Mouse (Mus musculus): ENCODE measurements around the gene Chd2. TPM values are rescaled to one million over a fixed set of nuclear protein-coding genes. Genes with fewer than 3 reads are reported as not detected.

Gene Chd2
- total and polyA plus RNA-seq, 2 experiments from 2014 or later, result 34.4 to 43.8 TPM

GRCm38 (mm10) chr7:73402671-73403070, 139.0 kb downstream of the Chd2 start:
- H3K27ac ChIP-seq (ENCODE audit: low read depth, low read length), result no peak overlapping the region
- no peaks in the 10 kb centered on the region for H3K9me3 ChIP-seq (ENCODE audit: low read length)
- peaks cover 19% of the 10 kb centered on the region for H3K4me1 ChIP-seq (ENCODE audit: insufficient read depth, low read length)
- DNase-seq (ENCODE audit: low spot score) (no peak), ATAC-seq (ENCODE audit: low FRiP score) (no peak)
- no peak overlapping the region for H3K4me3 ChIP-seq (ENCODE audit: low read depth, low read length)
- no peak for TF ChIP-seq CTCF (IDR thresholded peaks at IDR 0.05)
- WGBS, result 78% methylated on average over 1 of the region's 1 CpGs
- peaks cover 6% of the 10 kb centered on the region; the same call in 1 of the 2 replicates for H3K36me3 ChIP-seq (ENCODE audit: insufficient read depth, low read length)
- no peaks in the 10 kb centered on the region for H3K27me3 ChIP-seq (ENCODE audit: insufficient read depth, low read length)
- no peak overlapping the region for H3K4me2 ChIP-seq (ENCODE audit: low read depth, low read length, poor library complexity, severe bottlenecking)
- H3K9ac ChIP-seq (replicated peaks; ENCODE audit: low read length, poor library complexity, severe bottlenecking), result no peak overlapping the region

- Histone ChIP-seq H3K27me3 (ENCODE audit: insufficient read depth, low read length) (no peaks in the 10 kb centered on the region), H3K36me3 (ENCODE audit: insufficient read depth, low read length) (peaks cover 6% of the 10 kb centered on the region; the same call in 1 of the 2 replicates), H3K9me3 (ENCODE audit: low read length) (no peaks in the 10 kb centered on the region), H3K9ac (replicated peaks; ENCODE audit: low read length, poor library complexity, severe bottlenecking) (no peak overlapping the region), H3K4me2 (ENCODE audit: low read depth, low read length, poor library complexity, severe bottlenecking) (no peak overlapping the region), H3K4me1 (ENCODE audit: insufficient read depth, low read length) (peaks cover 23% of the 10 kb centered on the region), H3K4me3 (ENCODE audit: low read depth, low read length) (no peak overlapping the region), H3K27ac (ENCODE audit: low read depth, low read length) (no peak overlapping the region)
- no peak for ATAC-seq (ENCODE audit: low FRiP score)
- peak; percentile 28 for TF ChIP-seq CTCF (IDR thresholded peaks at IDR 0.05)
- DNase-seq (ENCODE audit: low spot score), result peak; percentile 71
- WGBS, result 23% methylated on average over 2 of the region's 2 CpGs
These were observed 139.5 kb downstream of the Chd2 start for GRCm38 (mm10) chr7:73402106-73402505.

GRCm38 (mm10) chr7:73400051-73400916, 141.3 kb downstream of the Chd2 start:
- Histone ChIP-seq H3K27me3 (ENCODE audit: insufficient read depth, low read length) (no peaks in the 10 kb centered on the region), H3K27ac (ENCODE audit: low read depth, low read length) (peak overlapping the region; percentile 43; the same call in 1 of the 2 replicates), H3K9me3 (ENCODE audit: low read length) (no peaks in the 10 kb centered on the region), H3K4me2 (ENCODE audit: low read depth, low read length, poor library complexity, severe bottlenecking) (peak overlapping the region; percentile 54), H3K4me1 (ENCODE audit: insufficient read depth, low read length) (peaks cover 23% of the 10 kb centered on the region), H3K9ac (replicated peaks; ENCODE audit: low read length, poor library complexity, severe bottlenecking) (no peak overlapping the region), H3K4me3 (ENCODE audit: low read depth, low read length) (peak overlapping the region; percentile 31), H3K36me3 (ENCODE audit: insufficient read depth, low read length) (no peaks in the 10 kb centered on the region)
- 12% methylated on average over 20 of the region's 20 CpGs for WGBS
- DNase-seq (ENCODE audit: low spot score) (peak; percentile 55), ATAC-seq (ENCODE audit: low FRiP score) (peak; percentile 41; the same call in 1 of the 2 replicates)
- no peak for TF ChIP-seq CTCF (IDR thresholded peaks at IDR 0.05)

- H3K36me3 ChIP-seq (ENCODE audit: insufficient read depth, low read length), result no peaks in the 10 kb centered on the region
- DNase-seq (ENCODE audit: low spot score), result peak; percentile 87
- H3K9ac ChIP-seq (replicated peaks; ENCODE audit: low read length, poor library complexity, severe bottlenecking), result 0 out of 2 replicates have a peak overlapping the region, but pooled peaks have one; percentile 5
- ATAC-seq (ENCODE audit: low FRiP score), result peak; percentile 66
- peak overlapping the region; percentile 54 for H3K4me2 ChIP-seq (ENCODE audit: low read depth, low read length, poor library complexity, severe bottlenecking)
- H3K27me3 ChIP-seq (ENCODE audit: insufficient read depth, low read length), result no peaks in the 10 kb centered on the region
- H3K27ac ChIP-seq (ENCODE audit: low read depth, low read length), result peak overlapping the region; percentile 59
- no peaks in the 10 kb centered on the region for H3K9me3 ChIP-seq (ENCODE audit: low read length)
- peaks cover 23% of the 10 kb centered on the region for H3K4me1 ChIP-seq (ENCODE audit: insufficient read depth, low read length)
- 3% methylated on average over 19 of the region's 19 CpGs for WGBS
- TF ChIP-seq CTCF (IDR thresholded peaks at IDR 0.05), result peak; percentile 82
- H3K4me3 ChIP-seq (ENCODE audit: low read depth, low read length), result peak overlapping the region; percentile 31
These were observed 142.1 kb downstream of the Chd2 start for GRCm38 (mm10) chr7:73399501-73400044.

- peak; percentile 44; the same call in 1 of the 2 replicates for ATAC-seq (ENCODE audit: low FRiP score)
- H3K9me3 ChIP-seq (ENCODE audit: low read length), result no peaks in the 10 kb centered on the region
These were observed 142.7 kb downstream of the Chd2 start for GRCm38 (mm10) chr7:73398806-73399442.

More at GRCm38 (mm10) chr7:73398806-73399442, 142.7 kb downstream of the Chd2 start:
- Histone ChIP-seq H3K9ac (replicated peaks; ENCODE audit: low read length, poor library complexity, severe bottlenecking) (0 out of 2 replicates have a peak overlapping the region, but pooled peaks have one; percentile 5), H3K27ac (ENCODE audit: low read depth, low read length) (peak overlapping the region; percentile 59), H3K4me3 (ENCODE audit: low read depth, low read length) (peak overlapping the region; percentile 31), H3K4me1 (ENCODE audit: insufficient read depth, low read length) (peaks cover 23% of the 10 kb centered on the region), H3K27me3 (ENCODE audit: insufficient read depth, low read length) (no peaks in the 10 kb centered on the region), H3K36me3 (ENCODE audit: insufficient read depth, low read length) (no peaks in the 10 kb centered on the region), H3K4me2 (ENCODE audit: low read depth, low read length, poor library complexity, severe bottlenecking) (peak overlapping the region; percentile 54)
- no peak for DNase-seq (ENCODE audit: low spot score)
- 14% methylated on average over 19 of the region's 19 CpGs for WGBS
- TF ChIP-seq CTCF (IDR thresholded peaks at IDR 0.05), result no peak
